Mouse (Mus musculus) liver, postnatal 0 days (tissue): ENCODE measurements around the gene Gm29094. TPM values are rescaled to one million over a fixed set of nuclear protein-coding genes. Genes with fewer than 3 reads are reported as not detected.
"Not testable (repeated sequence)": the region's sequence is repeated elsewhere in the genome, so short reads cannot be mapped to it uniquely, and the experiment has no call there.

Experiments used
- ATAC-seq: fragments of 200-750 bp; cut with Nextera tagmentation; 2 replicates; pipeline ENCODE4 v1.8.0; 2017; ENCODE audit warnings: mild to moderate bottlenecking, moderate library complexity
- DNase-seq: peaks from one replicate; pipeline ENCODE4 v3.0.0-alpha.2; 2016
- H3K27ac ChIP-seq: fragments of 300-500 bp; sonication (generic); 2 replicates; pipeline ENCODE4 v1.5.1; 2014; ENCODE audit warnings: antibody characterized with exemption, moderate library complexity, mild to moderate bottlenecking, low read depth
- H3K27me3 ChIP-seq: fragments of 300-500 bp; sonication (generic); 2 replicates; pipeline ENCODE4 v1.6.1; 2014; ENCODE audit warnings: low read length, control low read depth, mixed read lengths; ENCODE audit not compliant: insufficient read depth
- H3K36me3 ChIP-seq: fragments of 300-500 bp; sonication (generic); replicated peaks from 2 replicates; pipeline ENCODE4 v1.6.1; 2014; ENCODE audit warnings: mild to moderate bottlenecking, control low read depth, low read length, moderate library complexity, mixed read lengths; ENCODE audit not compliant: insufficient read depth
- H3K4me1 ChIP-seq: fragments of 300-500 bp; sonication (generic); 2 replicates; pipeline ENCODE4 v1.6.1; 2014; ENCODE audit warnings: antibody characterized with exemption, mild to moderate bottlenecking, control low read depth; ENCODE audit not compliant: insufficient read depth
- H3K4me2 ChIP-seq: fragments of 300-500 bp; sonication (generic); 2 replicates; pipeline ENCODE4 v1.6.1; 2014; ENCODE audit warnings: low read depth, mild to moderate bottlenecking, low read length, moderate library complexity, mixed read lengths
- H3K4me3 ChIP-seq: fragments of 300-500 bp; sonication (generic); 2 replicates; pipeline ENCODE4 v1.5.1; 2014; ENCODE audit warnings: low read depth, low read length
- H3K9ac ChIP-seq: fragments of 300-500 bp; sonication (generic); replicated peaks from 2 replicates; pipeline ENCODE4 v1.6.1; 2014; ENCODE audit warnings: mild to moderate bottlenecking, moderate library complexity
- H3K9me3 ChIP-seq: fragments of 300-500 bp; sonication (generic); 2 replicates; pipeline ENCODE4 v1.6.1; 2016; ENCODE audit warnings: mild to moderate bottlenecking, control low read depth, low read length, mixed read lengths
- CTCF ChIP-seq: sonication (generic); IDR thresholded peaks from 2 replicates; pipeline ENCODE4 v1.5.1; 2016; ENCODE audit warnings: antibody characterized with exemption, low read depth
- EP300 ChIP-seq: IDR thresholded peaks from 2 replicates; pipeline ENCODE4 v1.6.1; 2016; ENCODE audit warnings: antibody characterized with exemption, low read depth, mild to moderate bottlenecking
- WGBS: fragments of 180-500 bp; shearing (Covaris S2); extraction: QIAGEN DNeasy Blood & Tissue Kit; methylation state at CpG from one replicate; pipeline ENCODE4 v1.1.7; 2014; ENCODE audit not compliant: insufficient replicate concordance; 5-methylcytosine and 5-hydroxymethylcytosine counted together
- polyA plus RNA-seq: library from polyadenylated mRNA; unstranded; fragments of >200 nt; fragmentation: Nextera tagmentation; extraction: Ambion mirVana; gene quantifications from 2 replicates; pipeline ENCODE4 v1.2.1, GENCODE M21; 2015

Gm29094 gene
- polyA plus RNA-seq, 1 experiment from 2014 or later: 0.46 TPM

DNA sequence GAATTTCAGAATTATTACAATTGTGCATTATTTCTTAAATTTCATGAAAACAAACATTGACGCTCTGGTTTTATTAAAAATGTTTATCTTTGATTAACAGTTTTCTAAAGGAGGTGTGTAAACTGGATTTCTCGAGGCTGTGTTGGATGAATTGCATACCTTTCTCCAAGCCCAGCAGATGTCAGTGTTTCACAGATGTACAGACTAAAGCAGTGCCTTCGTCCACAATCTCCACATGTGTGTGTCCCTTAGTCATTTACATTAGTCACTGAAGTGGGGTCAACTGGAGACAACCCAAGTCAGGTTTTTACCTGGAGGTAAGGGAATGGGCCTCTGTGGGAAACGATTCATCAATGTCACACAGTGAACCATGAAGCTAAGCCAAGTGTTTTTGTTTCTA is 26.9 kb downstream of the Gm29094 start:
- Histone ChIP-seq H3K9me3 (no peaks in the 10 kb centered on the region), H3K27me3 (no peaks in the 10 kb centered on the region), H3K4me2 (no peak overlapping the region), H3K27ac (no peak overlapping the region), H3K4me1 (no peaks in the 10 kb centered on the region), H3K36me3 (no peaks in the 10 kb centered on the region), H3K9ac (no peak overlapping the region), H3K4me3 (no peak overlapping the region)
- WGBS: 60% methylated on average over 4 of the region's 4 CpGs
- no peak for DNase-seq
- ATAC-seq: no peak
- TF ChIP-seq CTCF: peak; percentile 40
- no peak for TF ChIP-seq EP300

DNA sequence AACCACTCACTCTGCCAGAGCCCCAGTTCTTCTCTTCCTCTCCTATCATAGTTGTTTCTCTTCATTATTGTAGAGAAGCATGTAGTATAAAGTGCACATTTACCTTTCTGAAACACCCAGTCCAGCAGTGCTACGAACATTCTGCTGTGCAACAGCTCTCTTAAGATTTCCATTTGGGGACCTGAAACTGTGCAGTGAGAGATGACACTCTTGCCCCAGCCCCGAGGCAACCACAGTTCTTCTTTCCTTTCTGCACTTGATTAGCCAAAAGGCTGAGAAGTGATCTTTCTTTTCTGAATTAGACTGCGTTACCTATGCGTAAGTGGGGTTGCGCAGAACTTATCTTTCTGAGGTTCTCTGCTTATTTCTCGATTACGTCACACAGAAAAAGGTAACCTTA is 28.9 kb downstream of the Gm29094 start:
- Histone ChIP-seq H3K27ac (no peak overlapping the region), H3K4me1 (no peaks in the 10 kb centered on the region), H3K4me2 (no peak overlapping the region), H3K9ac (no peak overlapping the region), H3K36me3 (no peaks in the 10 kb centered on the region), H3K4me3 (no peak overlapping the region), H3K27me3 (no peaks in the 10 kb centered on the region), H3K9me3 (no peaks in the 10 kb centered on the region)
- ATAC-seq (no peak), DNase-seq (no peak)
- TF ChIP-seq EP300 (no peak), CTCF (no peak)
- WGBS: 76% methylated on average over 7 of the region's 7 CpGs

DNA sequence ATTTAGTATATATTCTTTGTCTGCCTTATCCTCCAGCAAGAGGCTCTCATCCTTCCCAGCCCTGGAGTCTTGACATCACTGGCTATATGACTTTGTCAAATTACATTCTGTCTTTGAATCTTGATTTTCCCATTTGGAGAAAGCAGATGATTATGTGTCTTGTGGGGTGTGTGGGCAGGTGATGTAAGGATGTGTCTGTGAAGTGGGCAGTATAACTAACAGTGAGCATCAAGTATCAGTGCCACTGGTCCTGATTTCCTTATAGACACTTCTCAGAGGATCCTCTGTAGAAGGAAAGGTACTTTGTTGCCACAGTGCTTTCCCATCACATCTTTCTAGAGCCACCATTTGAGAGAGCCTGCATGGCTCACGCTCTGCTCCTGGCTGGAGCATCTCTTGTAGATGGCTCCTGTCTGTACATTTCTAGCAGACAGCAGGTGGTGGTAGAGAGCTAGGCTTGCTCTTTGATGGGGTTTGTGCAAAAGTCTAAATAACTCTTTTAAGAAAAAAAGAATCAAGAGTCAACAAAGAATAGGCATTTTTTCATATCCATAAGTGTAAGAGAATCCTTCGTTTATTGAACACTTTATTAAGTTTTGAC is 31.8 kb downstream of the Gm29094 start:
- not testable (repeated sequence) for H3K4me3 ChIP-seq, H3K27ac ChIP-seq, H3K9ac ChIP-seq, H3K4me1 ChIP-seq, DNase-seq, ATAC-seq, H3K36me3 ChIP-seq, H3K4me2 ChIP-seq, H3K9me3 ChIP-seq, H3K27me3 ChIP-seq
- peak; percentile 42 for TF ChIP-seq CTCF
- WGBS: 76% methylated on average over 1 of the region's 2 CpGs

DNA sequence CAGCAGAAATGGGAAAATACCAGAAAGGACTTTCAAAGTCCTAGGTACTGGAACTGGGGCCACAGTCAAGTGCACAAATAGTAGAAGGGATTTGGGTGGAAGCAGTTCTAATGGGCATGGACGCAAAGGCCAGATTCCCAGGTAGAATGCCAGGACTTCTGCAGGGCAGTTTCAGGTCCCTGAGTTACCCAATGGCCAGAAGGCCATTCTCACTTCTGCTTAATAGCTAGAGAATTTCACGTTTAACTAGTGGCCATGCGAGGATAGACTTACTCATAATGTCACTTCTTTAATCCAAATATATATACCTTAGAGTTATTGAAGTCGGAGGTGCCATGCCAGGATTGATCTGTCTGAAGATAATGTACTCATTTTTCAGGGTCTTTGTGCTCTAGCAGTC is 38.0 kb downstream of the Gm29094 start:
- H3K27ac ChIP-seq, H3K9ac ChIP-seq, H3K36me3 ChIP-seq, H3K4me2 ChIP-seq, H3K4me3 ChIP-seq, H3K9me3 ChIP-seq, ATAC-seq, DNase-seq, H3K4me1 ChIP-seq, H3K27me3 ChIP-seq: not testable (repeated sequence)
- 62% methylated on average over 4 of the region's 4 CpGs for WGBS

DNA sequence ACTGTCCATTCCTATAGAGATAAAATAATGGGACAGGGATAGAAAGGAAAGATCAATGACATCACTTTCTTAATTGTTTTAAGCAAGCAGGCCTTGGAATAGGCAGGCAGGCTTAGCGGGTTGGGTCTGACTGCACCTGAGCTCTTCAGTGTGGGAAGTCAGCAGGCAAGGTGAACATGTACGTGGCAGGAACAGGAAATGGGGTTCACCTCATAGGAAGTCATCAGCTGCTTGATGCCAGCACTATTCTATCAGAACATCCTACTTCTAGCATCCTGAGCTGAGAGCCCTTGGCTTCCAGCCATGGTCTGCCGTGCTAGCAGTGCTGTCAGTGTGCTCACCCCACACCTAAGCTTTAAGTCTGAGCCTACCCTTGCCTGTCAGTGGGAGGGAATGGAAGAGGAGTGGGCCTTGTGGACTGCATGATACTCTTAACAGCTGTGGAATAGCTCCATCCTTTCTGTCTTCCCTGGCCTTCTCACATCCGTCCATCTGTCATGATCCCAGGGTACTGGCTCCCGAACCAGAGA is 39.9 kb downstream of the Gm29094 start:
- 78% methylated on average over 4 of the region's 5 CpGs for WGBS
- ATAC-seq, H3K4me2 ChIP-seq: not testable (repeated sequence)

DNA sequence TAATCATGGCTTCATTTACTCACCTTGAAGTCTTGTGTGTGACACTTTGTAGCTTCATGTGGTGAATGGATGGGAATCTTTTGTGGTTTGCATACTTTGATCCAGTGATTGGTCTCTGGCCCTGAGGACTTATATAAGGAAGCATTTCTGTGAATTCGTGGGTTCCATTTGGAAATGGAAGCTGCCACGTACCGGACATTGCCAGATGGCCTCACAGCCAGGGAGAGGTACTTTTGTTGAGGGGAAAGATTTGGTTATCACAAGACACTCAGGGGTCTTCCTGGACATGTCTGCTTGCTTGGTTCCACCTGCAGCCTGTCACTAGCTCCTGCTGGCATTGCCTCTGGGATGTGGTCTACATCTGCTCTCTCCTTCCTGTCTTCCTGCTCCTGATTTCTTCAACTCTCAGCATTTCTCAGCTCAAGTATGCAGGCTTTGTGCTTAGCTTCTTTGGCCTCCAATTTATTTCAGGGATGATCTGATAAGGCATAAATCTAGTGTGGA is 41.4 kb downstream of the Gm29094 start:
- not testable (repeated sequence) for H3K4me2 ChIP-seq, H3K4me1 ChIP-seq, ATAC-seq, H3K9me3 ChIP-seq, H3K36me3 ChIP-seq, DNase-seq, H3K9ac ChIP-seq, H3K4me3 ChIP-seq, H3K27ac ChIP-seq, H3K27me3 ChIP-seq
- 78% methylated on average over 3 of the region's 3 CpGs for WGBS

More for the DNA sequence above, 39.9 kb downstream of the Gm29094 start:
- not testable (repeated sequence) for H3K9me3 ChIP-seq, H3K27ac ChIP-seq, DNase-seq, H3K27me3 ChIP-seq, H3K36me3 ChIP-seq, H3K4me1 ChIP-seq, H3K4me3 ChIP-seq, H3K9ac ChIP-seq

DNA sequence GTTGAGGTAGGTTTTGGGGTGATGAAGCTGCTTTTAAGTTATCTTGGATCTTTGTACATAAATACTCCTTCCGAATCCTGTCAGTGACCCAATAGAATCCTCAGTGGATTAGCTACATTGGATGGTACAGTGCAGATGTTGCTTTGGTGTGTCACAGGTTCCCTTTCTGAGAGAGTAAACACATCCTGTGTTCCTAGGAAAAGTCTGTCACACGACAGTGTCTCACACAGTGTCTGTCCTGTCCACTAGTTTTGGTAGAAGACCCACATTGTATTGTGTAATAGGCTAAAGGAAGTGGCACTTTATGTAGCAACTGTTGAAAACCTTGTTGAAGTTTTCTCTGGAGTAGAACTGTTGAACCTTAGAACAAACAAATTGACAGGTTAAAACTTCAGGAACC is 54.2 kb downstream of the Gm29094 start:
- Histone ChIP-seq H3K4me1 (no peaks in the 10 kb centered on the region), H3K4me3 (no peak overlapping the region), H3K27me3 (no peaks in the 10 kb centered on the region), H3K27ac (no peak overlapping the region), H3K4me2 (no peak overlapping the region), H3K9me3 (no peaks in the 10 kb centered on the region), H3K9ac (no peak overlapping the region), H3K36me3 (no peaks in the 10 kb centered on the region)
- no peak for DNase-seq
- TF ChIP-seq EP300 (no peak), CTCF (no peak)
- ATAC-seq: no peak
- WGBS: 47% methylated on average over 2 of the region's 2 CpGs
